Mouse (Mus musculus): ENCODE results near the gene Zfp14.

Zfp14 gene

DNA sequence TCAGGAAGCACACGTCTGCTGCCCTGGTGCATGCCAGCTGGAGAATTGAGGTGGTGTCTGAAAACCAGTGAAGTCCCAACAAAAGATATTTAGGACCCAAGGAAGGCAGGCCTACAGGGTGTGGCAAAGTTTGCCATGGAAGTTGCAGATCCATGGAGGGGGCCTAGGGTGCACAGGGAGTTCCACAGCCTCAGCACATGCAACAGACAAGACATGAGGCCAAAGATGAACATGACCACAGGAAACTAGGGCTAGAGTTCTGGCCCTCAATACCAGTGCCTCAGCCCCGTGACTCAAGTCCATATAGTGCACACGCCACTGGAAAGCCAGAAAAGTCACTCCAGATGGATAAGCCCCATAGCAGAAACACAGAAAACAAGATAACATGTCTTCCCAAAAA lies 22.6 kb downstream of the Zfp14 start:
- DNase-seq (ENCODE audit: low spot score): no peak

DNA sequence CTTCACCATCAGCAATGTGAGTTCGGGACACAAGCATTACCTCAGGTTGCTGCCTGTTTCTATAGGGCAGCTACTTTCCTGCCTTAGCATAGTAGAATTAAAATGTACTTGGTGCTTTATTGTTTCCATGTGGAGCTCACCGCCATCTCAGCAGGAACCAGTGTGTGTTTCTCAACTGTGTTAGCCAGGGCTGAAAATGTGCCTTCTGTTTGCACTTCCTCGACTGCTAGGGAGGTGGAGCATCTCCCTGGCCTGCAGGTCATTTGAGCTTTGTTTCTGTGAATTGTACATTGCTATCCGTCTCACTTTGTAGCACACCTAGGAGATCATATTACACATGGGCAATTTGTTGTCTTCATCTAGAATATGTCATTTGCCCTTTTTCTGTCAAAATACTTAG lies 23.8 kb downstream of the Zfp14 start:
- DNase-seq (ENCODE audit: low spot score): no peak

DNA sequence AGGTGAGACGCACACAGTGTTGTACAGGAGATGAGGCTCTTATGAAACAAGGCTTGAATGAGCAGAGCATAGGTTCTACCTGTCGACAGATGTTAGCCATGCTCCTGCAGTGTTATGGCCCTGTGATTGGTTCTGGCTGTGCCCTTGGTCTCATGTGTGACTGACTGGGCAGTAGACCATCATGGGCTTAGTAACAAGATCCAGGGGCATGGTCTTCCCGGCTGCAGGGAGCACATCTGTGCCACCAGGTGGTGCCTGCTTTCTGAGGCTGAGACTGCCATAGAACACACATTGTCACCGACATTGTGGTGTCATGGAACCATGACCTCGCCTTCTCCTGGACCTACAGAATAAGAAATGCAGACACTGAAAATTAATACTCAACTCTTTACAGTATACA lies 25.8 kb downstream of the Zfp14 start:
- DNase-seq (ENCODE audit: low spot score): no peak

DNA sequence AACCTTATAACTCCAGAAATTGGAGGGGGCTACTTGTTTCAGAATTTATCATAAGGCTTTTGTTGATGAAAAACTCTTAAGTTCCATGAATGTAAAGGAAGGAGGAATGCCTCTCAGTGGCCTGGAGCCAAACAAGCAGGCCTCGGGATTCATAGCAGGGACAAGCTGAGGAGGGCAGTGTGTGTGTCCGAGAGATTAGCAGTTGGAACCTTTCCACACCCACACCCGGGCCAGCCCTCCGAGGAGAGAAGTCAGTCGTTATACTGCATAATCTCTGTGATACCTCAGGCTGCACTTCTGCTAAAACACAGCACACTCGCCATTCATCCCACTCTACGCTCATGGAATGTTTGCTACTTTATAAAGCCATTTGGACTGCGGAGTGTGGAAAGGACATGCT lies 27.4 kb downstream of the Zfp14 start:
- DNase-seq (ENCODE audit: low spot score): no peak

DNA sequence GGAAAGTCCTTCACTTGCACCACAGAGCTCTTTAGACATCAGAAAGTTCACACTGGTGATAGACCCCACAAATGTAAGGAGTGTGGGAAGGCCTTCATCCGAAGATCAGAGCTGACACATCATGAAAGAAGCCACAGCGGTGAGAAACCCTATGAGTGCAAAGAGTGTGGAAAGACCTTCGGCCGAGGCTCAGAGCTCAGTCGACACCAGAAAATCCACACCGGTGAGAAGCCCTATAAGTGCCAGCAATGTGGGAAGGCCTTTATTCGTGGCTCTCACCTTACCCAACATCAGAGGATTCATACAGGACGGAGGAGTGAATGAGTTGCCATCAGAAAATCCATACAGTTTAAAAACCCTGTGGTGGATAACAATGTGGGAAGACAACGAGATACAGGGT lies 27.9 kb downstream of the Zfp14 start:
- DNase-seq (ENCODE audit: low spot score): no peak

DNA sequence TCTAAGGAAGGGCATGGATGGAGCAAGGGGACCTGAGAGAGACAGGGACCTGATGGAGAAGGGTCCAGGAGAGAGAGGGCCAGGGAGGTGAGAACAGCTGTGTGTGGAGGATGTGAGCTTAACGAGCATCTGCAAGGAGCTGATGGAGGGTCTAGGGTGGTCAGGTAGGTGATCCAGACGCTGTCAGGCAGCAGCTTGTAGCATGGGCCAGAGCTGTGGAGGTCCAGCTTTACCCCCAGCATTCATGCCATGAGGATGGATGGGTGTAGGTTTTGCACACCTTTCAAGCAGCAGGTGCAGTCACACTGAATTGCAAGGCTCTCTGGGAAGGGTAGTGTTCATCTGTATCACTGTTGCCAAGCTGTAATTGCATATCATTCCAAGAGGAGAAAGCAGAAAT lies 31.6 kb downstream of the Zfp14 start:
- DNase-seq (ENCODE audit: low spot score): no peak

DNA sequence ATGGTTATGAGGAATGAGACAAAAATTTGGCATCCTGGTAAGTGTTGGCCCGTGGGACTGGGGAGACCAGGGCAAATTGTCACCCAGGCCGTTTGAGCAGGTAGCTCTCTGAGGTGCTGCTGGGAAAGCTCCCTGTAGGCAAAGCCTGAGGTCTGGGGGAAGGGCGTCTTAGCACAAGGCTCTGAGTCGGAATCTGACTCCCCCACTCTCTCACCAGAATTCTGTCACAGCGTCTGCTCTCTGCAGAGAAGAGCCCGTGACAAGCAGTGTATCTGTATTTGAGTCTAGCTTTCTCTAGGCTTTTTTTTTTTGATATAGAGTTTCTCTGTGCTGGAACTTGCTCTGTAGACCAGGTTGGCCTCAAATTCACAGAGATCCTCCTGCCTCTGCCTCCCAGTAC lies 34.0 kb downstream of the Zfp14 start:
- no peak for DNase-seq (ENCODE audit: low spot score)

DNA sequence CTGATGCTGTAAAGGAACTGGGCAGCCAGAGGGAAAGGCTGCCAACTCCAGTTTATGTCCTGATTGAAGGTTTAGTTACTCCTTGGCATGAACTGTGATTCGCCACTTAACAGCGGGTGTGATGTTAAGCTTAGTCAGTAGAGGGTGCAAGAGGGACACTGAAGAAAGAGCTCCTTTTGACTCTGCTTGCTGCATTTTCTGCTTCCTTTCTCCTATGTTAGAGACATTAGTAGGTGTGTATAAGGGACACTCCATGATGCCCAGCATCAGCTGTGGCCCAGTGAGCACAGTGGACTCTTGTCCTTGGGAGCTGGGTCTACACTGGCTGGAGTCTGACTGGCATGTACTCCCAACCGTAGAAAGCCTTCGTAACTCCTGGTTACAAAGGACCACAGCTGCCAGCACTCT lies 38.2 kb downstream of the Zfp14 start:
- no peak for DNase-seq (ENCODE audit: low spot score)

DNA sequence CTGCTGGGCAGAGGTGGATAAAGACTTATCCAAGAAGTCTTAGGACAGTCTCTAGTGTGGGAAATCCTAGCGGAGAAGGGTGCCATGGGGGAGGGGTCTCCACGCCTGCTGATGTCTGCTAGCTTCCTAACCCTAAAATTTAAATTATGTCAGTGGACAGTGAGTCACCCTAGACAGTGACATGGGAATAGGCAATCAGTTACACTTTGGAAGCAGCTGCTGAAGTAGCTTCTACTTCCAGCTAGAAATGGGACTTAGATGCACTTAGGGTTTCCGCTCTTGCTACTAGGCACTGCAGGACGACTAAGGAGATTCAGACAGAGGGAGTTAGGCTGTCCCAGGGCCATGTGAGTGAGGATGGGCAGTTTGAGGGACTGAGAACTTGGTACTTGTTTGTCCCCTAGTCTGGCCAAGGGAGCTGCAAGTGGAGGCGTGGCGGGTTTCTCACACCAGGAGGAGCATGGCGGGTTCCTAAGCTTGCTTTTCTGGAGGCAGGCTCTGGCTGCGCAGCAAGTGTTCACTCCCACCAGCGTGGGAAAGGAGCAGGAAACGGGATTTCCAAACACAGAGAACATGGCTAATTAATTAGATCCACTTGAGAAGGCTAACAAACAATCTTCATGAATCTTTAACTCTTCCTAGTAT lies 40.5 kb downstream of the Zfp14 start:
- no peak for DNase-seq (ENCODE audit: low spot score)

DNA sequence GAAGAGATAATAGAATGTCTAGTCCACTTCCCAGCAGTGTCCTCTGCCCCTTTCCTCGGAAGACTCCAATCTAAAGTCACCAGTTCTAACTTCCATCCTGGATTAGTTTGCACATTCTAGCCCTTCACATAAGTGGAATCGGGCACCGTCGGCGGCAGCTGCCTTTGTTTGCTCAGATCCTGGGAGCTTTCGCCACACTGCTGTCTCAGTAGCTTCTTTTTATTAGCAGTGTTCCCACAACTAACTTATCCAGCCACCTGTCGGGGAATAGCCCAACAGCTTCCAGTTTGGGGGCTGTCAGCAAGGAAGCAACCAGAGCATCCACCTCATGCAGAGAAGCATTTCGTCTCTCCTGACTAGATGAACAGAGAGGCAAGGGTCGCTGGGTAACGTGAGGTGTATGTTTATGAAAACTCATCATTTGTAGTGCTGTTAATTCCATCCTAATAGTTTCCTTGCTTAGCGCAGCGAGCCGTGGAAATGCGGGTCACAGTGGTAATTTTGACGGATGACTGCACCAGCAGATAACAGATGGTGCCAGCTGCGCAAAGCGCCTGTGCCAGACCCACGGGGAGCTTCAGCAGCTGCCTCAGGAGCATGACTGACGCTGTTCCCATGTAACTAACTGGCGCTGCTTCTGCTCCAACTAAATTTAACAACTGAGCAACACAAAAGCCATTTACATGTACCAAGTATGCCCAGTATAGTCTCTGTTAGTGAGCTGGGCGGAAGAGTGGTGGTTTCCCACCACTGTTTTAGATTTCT lies 41.7 kb downstream of the Zfp14 start:
- no peak for DNase-seq (ENCODE audit: low spot score)

DNA sequence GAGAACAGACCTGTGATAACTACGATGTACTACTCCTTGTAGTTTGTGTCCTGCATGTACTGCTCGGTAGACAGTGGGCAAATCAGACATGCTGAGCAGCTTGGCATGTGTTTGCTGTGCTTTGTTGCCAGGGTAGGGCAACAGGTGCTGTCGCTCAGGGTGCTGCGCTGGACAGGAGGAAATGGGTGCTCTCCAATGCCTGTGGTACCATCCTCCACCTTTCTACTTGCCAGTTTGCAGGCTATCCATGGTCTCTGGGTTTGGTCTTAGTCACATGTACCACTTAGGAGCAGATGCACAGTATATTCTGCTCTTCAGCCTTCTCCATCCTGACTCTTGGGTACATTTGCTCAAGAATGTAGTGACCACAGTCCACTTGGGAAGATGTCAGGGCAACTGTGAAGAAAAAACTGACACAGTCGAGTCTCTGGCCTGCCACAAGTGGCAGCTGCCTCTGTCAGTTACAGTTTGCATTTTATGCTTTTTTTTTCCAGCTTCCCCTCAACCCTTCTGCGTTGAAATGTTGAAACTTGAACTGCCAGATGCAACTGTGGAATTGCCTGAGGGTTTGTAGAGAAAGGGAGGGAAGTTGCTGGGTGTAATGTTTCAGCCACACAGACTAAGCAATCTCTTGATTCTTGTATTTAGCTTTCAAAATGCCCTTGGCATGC lies 43.0 kb downstream of the Zfp14 start:
- DNase-seq (ENCODE audit: low spot score): no peak

DNA sequence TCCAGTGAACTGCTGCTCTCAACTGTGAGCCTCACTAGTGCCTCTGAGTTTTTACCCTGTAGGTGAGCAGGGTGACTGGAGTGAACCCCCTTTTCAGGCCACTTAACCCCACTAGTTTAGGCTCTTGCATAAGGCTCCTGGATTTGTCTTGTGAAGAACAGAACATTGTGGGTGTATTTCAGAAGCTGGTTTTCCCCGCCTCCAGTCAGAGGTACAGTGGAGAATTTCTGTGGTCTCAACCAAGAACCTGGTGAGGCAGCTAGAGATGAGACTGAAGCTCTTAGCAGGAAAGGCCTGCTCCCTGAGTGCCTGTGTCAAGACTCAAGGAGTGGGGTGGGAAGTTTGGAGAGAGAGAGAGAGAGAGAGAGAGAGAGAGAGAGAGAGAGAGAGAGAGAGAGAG lies 43.6 kb downstream of the Zfp14 start:
- no peak for DNase-seq (ENCODE audit: low spot score)

DNA sequence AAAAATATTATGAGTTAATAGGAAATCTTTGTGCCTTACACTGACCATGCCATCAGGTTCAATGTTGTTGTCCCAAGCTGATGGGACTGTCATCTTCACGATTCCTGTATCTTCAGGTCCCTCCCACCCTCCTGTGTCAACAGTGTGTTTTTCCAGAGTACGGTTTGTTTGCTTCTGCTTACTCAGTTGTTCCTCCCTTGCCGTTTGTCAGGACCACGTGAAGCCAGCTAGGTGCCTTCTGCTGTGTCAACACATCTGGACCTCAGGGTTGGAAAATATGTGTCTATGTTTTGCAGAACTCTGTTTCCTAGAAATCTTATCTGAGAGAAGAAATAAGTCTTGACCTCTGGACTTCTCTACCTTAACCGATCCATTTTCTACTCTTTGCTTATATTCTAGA lies 50.6 kb downstream of the Zfp14 start:
- DNase-seq (ENCODE audit: low spot score): no peak

DNA sequence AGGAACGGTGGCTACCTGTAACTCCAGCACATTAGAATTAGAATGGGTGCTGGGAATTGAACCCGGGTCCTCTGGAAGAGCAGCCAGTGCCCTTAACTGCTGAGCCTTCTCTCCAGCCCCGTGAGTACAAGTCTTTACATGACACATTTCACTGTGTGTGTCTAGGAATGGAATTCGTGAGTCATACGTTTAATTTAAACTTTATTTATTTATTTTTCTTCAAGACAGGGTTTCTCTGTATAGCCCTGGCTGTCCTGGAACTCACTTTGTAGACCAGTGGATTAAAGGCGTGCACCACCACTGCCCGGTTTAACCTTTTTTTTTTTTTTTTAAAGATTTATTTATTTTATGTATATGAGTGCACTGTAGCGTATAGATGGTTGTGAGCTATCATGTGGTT lies 56.0 kb downstream of the Zfp14 start:
- DNase-seq (ENCODE audit: low spot score): no peak

DNA sequence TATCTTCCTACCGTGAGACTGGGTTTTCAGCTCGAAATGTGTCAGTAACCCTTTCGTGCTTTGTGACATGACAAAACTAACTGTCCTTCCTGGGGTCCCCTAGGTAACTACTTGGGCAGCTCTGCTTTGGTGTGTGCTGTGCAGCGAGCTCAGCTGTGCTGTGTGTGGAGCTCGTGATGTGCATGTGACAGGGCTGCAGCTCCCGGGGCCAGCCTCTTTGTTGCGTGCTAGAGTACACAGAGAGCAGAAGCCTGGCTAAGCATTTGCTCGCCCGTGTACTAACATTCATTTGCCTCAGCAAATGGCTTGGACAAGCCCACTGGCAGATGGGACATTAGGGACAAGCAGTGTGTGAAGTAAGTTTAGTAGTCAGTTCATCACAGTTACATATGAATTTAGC lies 57.8 kb downstream of the Zfp14 start:
- no peak for DNase-seq (ENCODE audit: low spot score)

DNA sequence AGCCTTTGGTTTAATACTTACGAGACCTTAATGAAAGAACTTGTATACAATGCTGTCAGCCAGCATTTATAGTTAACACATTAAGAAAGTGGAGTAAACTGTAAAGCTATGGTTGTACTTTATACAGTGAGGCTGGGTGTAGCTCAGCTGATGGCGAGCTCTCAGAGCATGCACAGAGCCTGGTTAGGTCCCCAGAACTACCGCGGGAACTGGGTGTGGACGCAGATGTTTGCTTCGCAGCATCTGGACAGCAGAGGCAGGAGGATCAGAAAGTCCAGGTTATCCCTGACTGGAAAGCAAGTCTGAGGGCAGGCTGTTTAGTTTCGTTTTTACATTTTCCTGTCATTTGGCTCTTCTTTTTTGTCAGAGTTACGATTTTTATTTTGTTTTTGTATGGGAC lies 58.5 kb downstream of the Zfp14 start:
- no peak for DNase-seq (ENCODE audit: low spot score)

DNA sequence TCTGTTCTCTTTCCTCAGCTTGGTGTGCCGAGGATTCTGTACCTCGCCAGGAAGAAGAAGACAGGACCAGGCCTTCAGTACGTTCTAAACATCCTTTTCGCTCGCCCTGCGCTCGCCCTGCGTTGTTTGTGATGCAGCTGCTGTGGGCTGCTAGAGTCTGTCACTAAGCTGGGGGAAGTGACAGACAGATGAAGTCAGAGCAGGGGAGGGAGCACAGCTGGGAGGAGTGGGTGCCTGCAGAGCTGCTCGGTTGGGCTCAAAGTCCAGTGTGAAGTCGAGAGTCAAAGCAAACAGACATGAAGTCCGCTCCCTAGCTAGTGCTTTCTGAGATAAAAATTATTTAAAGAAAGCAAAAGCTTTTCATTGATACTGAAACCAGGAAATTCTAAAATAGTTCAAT lies 62.1 kb downstream of the Zfp14 start:
- no peak for DNase-seq (ENCODE audit: low spot score)

DNA sequence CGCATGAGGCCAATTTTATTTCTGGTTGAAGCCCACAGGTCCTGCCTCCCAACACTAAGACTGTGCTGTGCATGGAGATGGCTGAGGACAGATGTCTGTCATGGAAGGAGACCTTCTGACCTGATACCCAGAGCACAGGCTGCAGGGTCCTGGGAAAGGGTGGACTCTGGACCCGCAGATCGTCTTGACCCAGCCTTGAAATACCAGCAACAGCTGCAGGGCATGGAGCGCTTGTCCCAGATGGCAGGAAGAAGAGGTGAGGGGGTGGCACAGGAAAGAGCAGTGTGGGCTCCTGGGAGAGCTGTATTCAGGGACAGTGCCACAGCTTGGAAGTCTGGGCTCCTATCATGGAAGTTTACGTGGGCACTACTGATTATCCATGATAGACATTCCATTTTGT lies 63.6 kb downstream of the Zfp14 start:
- DNase-seq (ENCODE audit: low spot score): no peak
